Mouse (Mus musculus) retina, postnatal 1 day (tissue): ENCODE data around the gene Haghl.
A peak's percentile ranks its signal among the peaks of the same experiment; 100 is the strongest.
"Not testable (repeated sequence)": the region's sequence is repeated elsewhere in the genome, so short reads cannot be mapped to it uniquely, and the experiment has no call there.

Experiments used
- DNase-seq: peaks from one replicate; pipeline ENCODE4 v3.0.0-alpha.2; 2012

The Haghl gene

DNA sequence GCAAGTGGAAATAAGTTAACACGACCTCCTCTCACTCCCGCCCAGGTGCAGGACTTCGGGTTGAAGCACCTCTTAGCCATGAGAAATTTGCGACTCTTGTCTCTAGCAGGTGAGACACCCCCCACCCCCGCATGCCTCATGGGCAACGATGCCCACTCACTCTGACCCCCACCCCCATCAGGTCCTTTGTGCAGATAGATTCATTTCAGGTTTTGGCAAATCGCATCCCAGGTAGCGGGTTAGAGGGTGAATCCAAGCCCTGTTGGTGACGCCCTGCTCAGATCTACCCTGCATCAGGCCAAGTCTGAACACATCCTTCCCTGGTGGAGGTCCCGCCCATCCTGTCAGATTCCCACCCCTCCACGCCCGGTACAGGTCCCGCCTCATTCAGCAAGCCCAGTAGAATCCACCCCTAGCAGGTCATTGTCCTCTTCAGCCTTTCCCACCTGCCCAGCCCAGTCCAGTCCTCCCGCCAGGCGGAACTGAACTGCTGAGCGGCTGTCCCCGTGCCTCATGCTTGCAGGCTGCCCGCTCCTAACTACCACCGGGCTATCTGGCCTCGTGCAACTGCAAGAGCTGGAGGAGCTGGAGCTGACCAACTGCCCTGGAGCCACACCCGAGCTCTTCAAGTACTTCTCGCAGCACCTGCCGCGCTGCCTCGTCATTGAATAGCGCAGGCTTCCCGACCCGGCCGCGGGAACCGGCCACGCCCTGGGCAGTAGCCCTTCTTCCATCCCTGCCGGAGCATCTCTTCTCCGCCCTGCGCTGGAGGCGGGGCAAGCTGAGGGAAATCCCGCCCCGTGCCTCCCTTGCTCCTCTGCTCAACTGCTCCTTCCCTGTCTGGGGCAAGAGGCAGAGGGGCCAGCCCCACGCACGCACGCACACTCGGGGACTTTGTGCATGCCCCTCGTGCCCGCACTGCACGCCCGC, 33.6 kb upstream of the Haghl start:
- DNase-seq, result peak; percentile 35

DNA sequence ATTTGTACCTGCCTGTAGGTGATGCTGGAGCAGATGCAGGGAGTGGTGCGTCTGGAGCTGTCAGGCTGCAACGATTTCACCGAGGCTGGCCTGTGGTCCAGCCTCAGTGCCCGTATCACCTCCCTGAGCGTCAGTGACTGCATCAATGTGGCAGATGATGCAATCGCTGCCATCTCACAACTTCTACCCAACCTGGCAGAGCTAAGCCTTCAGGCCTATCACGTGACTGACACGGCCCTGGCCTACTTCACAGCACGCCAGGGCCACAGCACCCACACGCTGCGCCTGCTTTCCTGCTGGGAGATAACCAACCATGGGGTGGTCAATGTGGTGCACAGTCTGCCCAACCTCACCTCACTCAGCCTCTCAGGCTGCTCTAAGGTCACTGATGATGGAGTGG, 32.2 kb upstream of the Haghl start:
- no peak for DNase-seq

DNA sequence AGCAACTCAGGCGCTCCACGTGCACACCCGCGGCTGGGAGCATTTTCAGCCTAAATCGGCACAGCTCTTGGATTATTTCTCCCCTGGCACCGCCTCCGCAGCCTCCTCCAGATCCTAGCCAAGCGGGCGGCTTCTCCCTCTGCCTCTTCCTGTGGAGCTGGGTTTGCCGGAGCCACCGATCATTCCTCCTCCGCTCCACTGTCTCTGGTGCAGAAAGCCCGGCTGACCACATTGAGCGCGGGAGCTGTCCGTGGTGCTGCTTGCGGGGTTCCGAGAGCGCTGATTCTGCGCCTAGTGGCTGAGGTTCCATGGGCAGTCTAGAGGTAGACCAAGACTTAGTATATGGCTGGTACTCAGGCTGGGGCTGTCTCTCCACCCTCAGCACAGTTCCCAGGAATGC, 28.0 kb upstream of the Haghl start:
- peak; percentile 87 for DNase-seq

DNA sequence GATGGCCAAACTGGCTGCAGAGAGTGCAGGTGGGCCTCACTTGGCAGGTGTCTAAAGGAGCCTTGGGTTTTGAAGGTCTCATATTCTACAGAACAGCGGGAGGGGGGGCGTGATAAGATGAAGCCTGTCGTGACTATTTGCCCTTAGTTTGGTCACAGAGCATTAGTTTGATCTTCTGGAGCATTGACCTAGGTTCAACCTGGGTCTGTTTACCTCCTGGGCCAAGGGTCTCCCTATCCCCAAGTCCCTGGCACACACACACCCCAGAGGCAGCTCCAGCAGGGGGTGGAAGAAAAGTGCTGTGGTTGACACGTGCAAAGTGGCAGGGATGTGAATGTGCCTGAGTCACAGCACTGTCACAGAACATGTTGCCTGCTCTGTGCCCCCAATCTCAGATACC, 25.4 kb upstream of the Haghl start:
- no peak for DNase-seq

DNA sequence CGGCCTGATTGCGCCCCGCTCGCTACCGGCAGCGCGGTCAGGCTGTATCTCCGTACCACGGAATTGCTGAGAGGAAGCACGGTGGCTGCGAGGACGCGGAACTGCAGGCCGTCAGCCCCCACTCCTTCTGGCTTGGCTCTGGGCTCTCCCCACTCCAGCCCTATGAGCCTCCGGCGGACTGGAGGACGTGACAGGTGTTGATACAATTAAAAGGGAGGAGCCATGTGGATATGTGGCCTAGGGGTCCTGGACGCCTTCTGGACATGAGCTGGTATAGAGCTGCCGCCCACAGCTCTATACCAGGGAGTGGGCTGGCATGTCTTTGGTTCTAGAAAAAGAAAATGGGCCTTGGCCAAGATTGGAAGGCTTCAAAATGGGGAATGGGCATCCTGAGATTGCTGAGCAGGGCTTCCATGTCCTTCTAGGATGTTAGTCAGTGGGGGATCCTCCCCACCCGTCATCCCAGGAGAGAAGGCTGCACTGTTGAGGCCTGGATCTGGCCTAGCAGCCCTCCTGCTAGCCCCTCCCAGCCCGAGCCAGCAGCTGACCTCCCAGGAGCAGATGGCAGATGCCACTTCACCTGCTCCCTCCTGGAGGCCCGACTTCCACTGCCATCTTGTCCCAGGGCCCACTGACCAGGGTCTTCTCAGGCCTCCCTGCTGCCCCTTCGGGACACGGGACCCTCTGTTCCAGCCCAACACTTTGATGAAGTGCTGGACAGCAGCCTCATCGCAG, 24.3 kb upstream of the Haghl start:
- peak; percentile 72 for DNase-seq

DNA sequence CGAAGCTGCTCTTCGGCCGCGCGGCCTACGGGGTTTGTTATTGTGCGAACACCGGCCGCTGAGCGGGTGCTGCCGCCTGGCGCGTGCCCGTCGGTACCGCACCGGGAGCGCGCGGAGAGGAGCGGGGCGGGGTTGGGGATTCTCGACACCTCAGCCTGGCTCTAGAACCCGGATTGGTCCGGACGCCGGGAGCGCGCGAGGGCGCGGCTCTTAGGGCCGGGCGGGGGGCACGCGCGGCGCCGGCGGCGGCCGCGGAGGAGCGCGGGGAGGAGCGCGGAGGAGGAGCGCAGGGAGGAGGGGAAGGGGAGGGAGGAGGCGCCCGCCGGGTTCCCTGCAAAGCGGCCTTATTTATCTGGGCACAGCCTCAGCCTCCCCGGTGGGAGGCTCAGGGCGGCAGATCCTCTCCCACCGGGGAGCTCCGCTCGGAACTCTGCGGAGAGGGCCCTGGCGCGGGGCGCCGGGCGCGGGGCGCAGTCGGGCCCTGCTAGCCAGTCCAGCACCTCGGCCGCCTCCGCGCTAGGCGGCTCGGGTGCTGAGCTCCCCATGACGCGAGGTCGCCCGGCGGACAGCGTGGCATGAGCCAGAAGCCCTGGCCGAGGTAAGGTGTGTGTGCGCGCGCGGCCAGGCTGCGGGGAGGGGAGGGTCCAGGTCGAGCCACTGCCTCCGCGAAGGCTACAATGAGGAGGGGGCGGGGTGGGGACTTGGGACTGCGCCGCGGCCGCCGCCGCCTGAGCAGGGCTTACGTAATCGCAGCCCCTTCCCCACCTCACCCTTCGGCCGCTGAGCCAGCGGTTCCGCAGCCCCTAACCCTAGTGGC, 23.5 kb upstream of the Haghl start, which contains the start of gene Fbxl16:
Fbxl16 (plus strand) TSS at position 297 of the 817 bp plus-strand sequence.
- DNase-seq, result peak; percentile 95

DNA sequence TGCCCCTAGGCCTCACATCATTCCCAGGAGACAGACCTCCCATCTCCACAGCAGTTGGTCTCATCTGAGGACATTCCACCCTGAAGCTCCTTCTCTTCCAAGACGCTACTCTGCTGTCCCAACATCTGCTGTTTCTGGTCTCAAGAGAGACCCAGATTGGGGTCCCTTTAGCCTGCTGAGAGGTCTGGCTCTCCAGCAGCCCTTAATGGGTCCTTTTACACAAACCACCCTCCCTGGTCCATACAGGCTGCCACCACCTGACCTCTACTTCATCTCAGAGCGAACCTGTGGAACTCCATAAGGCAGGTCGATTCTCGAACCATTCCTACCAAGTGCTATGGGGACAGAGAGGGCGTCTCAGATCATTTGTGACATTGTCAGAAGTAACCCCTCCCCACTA, 22.6 kb upstream of the Haghl start:
- no peak for DNase-seq

DNA sequence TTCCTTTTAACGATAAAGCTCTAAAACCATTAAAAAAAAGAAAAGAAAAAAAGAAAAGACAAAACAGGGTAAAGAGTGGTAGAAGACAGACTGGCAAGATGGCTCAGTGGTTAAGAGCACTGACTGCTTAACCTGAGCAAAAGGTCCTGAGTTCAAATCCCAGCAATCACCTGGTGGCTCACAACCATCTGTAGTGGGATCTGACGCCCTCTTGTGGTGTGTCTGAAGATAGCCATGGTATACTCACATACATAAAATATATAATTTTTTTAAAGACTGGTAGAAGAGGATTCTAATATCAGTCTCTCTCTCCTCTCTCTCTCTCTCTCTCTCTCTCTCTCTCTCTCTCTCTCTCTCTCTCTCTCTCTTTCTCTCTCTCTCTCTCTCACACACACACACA, 22.0 kb upstream of the Haghl start:
- not testable (repeated sequence) for DNase-seq

DNA sequence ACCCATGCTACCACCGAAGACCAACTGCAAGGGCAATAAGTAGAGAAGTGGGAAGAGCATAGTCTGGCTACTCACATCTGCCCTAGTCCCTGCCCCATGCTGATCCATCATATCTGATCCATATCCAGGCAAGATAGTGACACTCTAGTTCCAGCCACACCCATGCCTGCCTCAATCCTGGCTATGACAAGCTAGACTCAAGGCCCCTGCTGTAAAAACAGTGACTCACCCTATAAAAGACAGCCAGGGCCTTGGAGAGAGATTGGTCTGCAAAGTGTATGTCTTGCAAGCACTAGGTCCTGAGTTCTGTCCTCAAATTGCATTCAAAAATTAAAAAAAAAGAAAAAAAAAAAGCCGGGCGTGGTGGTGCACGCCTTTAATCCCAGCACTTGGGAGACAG, 21.0 kb upstream of the Haghl start:
- DNase-seq, result no peak

DNA sequence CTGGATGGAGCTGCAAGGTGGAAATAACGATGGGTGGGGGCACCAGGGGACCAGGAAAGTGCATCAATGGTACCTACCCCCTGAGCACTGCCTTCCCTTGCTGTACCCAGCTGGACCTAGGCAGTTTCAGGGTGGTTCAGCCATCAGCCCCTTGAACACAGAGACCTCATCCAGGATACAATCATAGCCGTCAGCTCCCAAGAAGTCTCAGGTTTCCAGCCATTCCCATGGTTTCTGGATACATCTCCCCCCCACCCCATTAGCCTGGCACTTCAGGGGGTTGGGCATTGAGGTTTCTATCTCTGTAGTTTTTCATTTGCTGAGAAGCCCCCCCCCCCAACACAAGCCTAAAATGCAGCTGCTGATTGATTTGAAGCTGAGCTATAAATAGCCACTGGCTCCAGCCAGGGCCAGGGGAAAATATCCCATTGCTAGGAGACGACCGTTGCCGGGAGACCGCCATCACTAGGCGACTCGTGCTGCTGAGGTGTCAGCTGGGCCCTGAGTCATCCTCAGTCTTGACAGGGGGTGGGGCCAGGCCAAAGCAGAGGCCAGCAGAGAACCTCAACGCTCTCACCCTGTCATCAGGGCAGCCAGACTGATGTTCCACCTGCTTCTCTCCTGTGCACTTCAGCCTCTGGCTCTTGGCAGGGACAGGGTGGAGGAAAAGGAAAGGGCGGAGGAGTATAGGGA, 17.5 kb upstream of the Haghl start:
- DNase-seq, result peak; percentile 96

DNA sequence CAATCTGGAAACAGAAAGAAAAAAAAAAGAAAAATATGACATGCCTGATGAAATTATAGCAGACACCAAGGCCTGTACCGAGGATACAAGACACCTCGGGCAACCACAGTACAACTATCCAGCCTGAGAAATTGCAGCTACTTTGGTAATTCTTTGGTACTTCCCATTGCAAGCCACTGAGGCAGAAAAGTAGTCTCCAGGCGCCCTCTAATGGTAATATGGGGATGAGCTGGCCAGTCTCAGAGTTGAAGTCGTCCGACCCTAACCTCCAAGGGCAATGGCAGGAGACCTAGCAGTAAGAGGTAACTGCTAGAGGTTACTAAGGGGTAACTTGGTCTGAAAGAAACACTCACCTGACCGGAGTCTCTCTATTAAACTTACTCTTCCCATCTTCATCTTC, 15.6 kb upstream of the Haghl start:
- DNase-seq, result peak; percentile 91

DNA sequence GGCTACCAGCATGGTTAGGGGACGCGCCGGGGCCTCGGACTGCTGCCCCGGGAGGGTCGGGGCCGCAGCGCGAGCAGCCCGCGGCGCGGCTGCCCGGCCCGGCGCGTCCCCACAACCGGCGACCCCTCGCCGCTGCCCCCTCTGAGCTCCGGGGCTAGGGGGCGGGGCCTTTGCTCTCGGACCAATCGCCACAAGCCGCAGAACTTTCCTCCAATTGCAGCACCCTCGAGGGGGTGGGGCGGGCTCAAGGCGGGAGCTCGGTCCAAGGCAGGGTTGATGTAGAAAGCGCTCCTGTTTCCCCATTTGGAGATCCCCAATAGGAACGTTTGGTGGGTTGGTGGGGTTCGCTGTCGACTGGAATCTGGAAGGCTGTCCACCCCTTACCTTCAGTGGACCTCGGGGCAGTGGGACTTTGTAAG, 11.5 kb upstream of the Haghl start, which contains the start of gene Metrn:
Metrn (minus strand) TSS at position 186 of the 419 bp plus-strand sequence.
- DNase-seq, result peak; percentile 95

DNA sequence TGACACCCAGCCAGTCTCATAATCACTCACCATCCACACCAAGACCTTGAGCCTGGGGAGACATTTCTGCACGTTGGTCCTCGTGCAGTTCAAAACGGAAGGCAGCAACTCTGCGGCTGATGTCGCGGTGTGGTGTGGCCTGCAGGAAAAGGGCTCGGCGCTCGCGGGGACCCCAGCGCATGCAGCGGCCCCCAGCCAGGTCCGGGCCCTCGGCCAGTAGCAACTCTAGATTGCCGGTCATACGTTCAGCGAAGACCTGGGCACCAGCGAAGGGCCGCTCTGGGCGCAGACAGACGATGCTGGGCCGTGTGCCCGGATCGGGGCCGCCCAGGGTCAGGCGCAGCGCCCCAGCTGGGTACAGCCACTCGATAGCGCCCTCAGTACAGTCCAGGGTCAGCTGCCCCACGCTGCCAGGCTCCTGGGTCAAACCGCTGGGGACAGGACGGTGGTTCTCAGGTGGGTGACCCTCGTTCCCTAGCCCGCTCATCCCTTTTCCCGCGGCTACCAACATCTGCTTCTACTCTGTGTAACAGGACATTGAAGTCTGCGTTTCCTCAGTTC, 10.8 kb upstream of the Haghl start:
- no peak for DNase-seq

DNA sequence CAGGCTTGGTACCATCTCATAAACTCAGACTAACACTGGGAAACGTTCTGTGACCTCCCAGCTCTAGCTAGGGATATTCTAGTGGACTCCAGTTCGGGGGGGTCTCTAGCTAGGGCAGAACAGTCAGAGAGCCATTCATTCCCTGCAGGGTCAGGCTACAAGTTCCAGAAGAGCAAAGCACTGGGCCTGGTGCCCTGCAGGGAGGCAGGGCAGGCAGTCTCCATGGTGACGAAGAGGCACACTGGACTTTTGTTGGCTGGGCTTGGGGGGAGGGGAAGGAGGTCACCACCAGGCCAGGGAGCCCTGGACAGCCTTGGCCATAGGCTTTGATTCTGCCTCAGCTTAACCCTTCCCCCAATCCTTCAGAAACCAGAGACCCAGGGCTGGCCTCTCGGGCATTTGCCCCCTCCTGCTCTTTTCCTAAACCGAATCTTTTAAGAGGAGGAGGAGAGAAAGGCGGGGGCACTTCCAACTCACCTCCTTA, 10.2 kb upstream of the Haghl start, which contains the start of gene AC134908.4:
AC134908.4 (minus strand) TSS at position 51 of the 484 bp plus-strand sequence.
- DNase-seq, result peak; percentile 92

DNA sequence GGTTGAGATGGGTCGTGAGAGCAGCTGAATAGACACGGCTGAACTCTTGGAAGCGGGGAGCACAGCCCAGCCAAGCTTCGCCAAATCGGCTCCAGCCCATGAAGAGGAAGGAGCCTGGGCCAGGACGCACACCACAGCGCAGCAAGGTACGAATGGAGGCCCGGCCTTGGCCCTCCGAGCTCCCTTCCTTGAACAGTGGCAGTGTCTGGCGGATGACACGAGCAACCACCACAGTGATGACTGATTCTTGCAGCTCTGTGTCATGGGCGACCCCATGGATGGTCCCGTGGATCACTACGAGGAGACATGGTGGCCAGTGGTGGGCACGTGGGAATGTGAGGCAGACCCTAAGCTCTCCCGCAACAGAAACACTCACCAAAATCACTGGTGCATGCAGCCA, 9.5 kb upstream of the Haghl start:
- DNase-seq, result no peak

DNA sequence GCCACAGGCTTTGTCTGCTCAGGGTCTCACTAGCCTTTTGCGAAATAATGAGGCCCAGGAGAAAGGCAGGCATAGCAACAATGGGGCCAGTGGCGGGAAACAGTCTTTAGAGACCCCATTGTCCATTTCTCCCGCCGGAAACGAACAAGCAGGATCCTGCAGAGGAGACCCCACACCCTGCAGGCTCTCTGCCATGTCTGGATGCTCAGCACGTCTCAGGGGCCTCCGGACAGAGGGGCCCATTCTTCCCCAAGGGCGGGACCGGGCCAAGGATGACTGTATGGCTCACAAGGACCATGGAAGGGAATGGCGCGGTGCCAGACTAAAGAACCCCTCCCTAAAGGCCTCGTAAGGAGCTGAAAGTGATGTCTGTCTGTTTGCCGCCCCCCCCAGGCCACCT, 8.7 kb upstream of the Haghl start:
- peak; percentile 62 for DNase-seq

DNA sequence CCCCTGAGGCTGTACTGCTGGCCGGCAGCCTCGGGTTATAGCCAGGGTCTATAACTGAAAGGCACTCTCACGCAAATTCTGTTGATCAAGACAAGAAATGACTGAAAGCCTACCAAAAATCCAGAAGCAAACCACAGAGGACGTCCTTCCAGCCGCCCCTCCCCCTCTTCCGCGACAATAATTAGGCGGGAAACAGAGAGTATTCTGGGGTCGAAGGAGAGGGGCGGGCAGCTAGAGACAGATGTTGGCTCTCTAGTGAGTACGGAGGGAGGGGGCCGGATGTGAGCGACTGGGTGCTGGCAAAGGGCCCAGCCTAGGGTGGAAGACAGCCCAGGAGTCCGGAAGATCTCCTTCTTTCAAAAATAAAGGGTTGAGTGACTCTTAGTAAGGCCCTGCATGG, 7.1 kb upstream of the Haghl start, which contains the start of gene Fam173a:
Fam173a (minus strand) TSS at position 287 of the 400 bp plus-strand sequence.
- peak; percentile 92 for DNase-seq

DNA sequence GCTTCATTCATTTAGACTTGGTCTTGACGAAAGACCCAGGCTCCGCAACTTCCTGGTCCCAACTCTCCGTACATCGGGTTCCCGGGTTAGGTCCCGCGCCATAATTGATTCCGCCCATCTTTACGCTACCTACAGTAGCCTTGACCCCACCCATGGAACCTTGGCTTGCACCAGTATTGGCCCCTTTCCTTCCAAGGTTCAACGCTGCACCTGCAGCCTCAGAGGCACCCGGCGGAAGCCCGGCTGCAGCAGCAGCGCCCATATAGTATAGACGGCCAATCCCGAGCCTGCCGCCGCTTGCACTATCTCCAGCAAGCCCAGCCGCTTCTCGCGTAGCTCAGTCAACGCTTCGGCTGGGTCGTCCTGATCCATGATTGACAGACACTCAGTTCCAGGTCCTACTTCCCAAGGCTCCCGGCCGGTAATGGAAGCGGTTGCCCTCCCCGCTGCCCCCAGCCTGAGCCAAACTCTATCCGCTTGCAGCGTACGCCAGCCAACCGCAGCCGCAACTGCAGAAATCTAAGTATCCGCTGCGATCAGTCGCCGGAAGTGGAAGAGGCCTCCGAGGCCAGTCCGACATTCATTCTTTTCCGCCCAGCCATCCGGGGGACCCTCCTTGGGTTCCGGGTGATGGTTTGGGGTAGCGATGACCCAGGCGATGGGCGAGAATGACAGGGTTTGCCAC, 6.5 kb upstream of the Haghl start:
- DNase-seq, result peak; percentile 93

DNA sequence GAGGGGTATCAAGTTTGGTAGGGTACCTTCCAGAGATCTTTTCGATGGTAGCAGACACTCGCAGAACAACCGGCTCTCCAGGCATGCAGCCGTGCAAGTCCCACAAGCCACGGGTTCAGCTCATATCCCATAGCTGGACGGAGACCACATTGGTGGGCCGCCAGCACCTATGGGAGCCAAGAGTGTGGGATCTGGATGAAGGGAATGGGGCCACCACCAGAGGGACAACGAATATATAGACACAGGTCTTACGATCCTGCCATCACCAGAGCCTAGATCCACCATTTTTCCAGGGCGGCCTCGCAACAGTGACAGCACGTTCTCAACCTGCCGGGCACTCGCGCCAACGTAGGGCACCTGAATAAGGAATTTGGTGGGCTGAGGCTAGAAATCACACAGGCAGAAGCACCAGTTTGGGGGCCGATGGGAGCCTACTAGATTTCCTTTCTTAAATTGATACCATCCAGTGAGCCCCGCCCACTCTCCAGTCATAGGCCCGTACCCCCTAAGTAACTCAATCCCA, 5.9 kb upstream of the Haghl start:
- DNase-seq, result peak; percentile 41

DNA sequence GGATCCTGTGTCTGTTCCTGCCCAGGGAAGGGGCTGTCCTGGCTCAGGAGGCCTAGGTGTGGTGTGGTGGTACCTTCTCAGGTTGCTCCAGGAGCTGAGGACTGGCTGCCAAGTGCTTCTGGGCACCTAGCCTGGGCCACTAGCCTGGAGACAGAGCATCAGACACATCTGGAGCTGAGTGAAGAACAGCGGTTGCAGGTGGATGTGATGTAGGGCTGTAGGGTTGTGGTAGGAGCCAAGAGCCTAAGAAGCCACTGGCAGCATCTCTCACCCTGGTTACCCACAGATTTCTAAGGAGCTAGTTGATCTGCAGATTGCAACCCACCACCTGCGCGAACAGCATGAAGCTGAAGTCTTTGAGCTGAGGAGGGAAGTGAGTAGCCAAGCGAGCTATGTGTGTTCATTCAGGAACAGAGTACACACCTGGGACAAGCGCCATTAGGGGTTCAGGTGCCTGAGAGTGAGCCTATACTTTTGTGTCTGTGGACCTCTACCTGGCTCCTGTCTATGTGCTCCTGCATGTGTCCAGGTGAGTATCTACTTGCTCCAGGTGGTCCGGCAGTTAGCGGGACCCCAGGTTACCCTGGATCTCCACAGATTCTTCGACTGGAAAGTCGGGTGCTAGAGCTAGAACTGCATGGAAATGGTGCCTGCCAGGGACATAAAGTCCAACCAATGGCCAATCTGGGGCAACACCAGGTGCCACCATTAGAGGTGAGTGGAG, 1.5 kb upstream of the Haghl start:
- DNase-seq, result no peak
